ENCODE assay signal across 8 mouse cellular contexts in the genomic region with DNA sequence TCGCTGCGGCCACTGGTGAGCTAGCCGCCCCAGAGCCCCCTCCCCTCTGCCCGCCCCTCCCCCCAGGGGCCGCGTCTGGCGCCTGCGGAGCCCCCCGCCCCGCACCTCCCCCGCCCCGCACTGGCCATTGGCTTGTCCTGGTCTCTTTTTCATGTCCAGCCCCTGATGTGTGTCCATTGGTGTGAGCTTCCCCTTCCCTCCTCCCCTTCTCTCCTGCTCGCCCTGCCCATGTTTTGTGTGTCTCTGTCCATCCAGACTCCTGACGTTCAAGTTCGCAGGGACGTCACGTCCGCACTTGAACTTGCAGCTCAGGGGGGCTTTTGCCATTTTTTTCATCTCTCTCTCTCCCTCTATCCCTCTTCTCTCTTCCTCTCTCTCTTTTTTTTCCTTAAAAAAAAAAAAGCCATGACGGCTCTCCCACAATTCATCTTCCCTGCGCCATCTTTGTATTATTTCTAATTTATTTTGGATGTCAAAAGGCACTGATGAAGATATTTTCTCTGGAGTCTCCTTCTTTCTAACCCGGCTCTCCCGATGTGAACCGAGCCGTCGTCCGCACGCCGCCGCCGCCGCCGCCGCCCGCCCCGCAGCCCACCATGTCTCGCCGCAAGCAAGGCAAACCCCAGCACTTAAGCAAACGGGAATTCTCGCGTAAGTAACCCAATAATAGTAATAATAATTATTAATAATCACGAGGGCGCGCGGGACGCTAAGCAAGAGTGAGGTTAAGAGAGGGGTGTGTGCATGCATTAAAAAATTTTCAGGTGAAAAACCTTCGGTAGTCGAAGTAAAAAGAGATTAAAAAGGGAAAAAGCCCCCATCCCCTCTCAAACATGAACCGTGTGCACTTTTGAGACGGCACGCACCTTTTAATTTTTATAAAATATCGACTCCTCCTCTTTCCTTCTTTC. TPM values are rescaled to one million over a fixed set of nuclear protein-coding genes. Genes with fewer than 3 reads are reported as not detected.
DNase-seq lines count a peak whose midpoint lies in the region; ATAC-seq and TF ChIP-seq lines count a peak whose summit lies in the region.

TSS of gene Bcl11a (plus strand) at position 262 of the 911 bp plus-strand sequence.

- H3K9me3 ChIP-seq in liver, embryonic 13.5 days (replicated peaks), result no peaks in the 10 kb centered on the region

- peak; percentile 57 to 58 for DNase-seq in heart, adult 18-20 months
- no peak for DNase-seq in heart, adult 8-10 months (ENCODE audit: low spot score)
- peak; percentile 59 for DNase-seq in adrenal gland, postnatal 25 days
- DNase-seq in forelimb bud, embryonic 11.5 days (ENCODE audit: low read depth, low spot score), result peak; percentile 96
- peak; percentile 14 for DNase-seq in kidney, adult 2 months
- peak; percentile 65 for DNase-seq in liver, embryonic 13.5 days
- DNase-seq in neural tube, embryonic 10.5 days (ENCODE audit: extremely low spot score, low spot score), result peak; percentile 84
- no peak for DNase-seq in MN1 (ENCODE audit: low spot score)

- 3% methylated on average over 46 of the region's 51 CpGs for WGBS in kidney, adult 2 months
- WGBS in liver, embryonic 13.5 days (ENCODE audit: insufficient replicate concordance), result under 1% methylated on average over 45 of the region's 51 CpGs

- no peaks in the 10 kb centered on the region for H3K36me3 ChIP-seq in kidney, adult 2 months (ENCODE audit: control insufficient read depth, insufficient read depth, low read length)
- H3K36me3 ChIP-seq in liver, embryonic 13.5 days, result no peaks in the 10 kb centered on the region

- no peak within 1 kb of the TSS for H3K27ac ChIP-seq in kidney, adult 2 months (ENCODE audit: insufficient read depth, low read depth, low read length)
- H3K27ac ChIP-seq in liver, embryonic 13.5 days, result peak within 1 kb of the TSS; percentile 92

- H3K4me3 ChIP-seq in kidney, adult 2 months (ENCODE audit: insufficient read depth, low read depth, low read length), result peak within 1 kb of the TSS; percentile 51
- H3K4me3 ChIP-seq in liver, embryonic 13.5 days (replicated peaks), result peak within 1 kb of the TSS; percentile 85

- TF ChIP-seq POLR2A in kidney, adult 2 months (IDR thresholded peaks at IDR 0.05; ENCODE audit: low read depth, low read length), result no peak

- no peak for TF ChIP-seq CTCF in kidney, adult 2 months (conservative IDR thresholded peaks at IDR 0.05; ENCODE audit: insufficient read depth, insufficient read length, low read depth, low read length)

- peak; percentile 41 for ATAC-seq in liver, embryonic 13.5 days (ENCODE audit: low read depth)

- H3K4me2 ChIP-seq in liver, embryonic 13.5 days, result peak within 1 kb of the TSS; percentile 98

- H3K27me3 ChIP-seq in kidney, adult 2 months (replicated peaks; ENCODE audit: control insufficient read depth, insufficient read depth, low read length), result peaks cover 22% of the 10 kb centered on the region
- peaks cover 8% of the 10 kb centered on the region for H3K27me3 ChIP-seq in liver, embryonic 13.5 days

- no peaks in the 10 kb centered on the region for H3K4me1 ChIP-seq in kidney, adult 2 months (ENCODE audit: control insufficient read depth, insufficient read depth, low read length)
- H3K4me1 ChIP-seq in liver, embryonic 13.5 days (replicated peaks), result peaks cover 62% of the 10 kb centered on the region

- H3K9ac ChIP-seq in liver, embryonic 13.5 days, result peak within 1 kb of the TSS; percentile 90

RNA-seq across cellular contexts. Expression of gene Bcl11a, which starts in this region (rescaled TPM):
- total RNA-seq in heart, adult 18-20 months (2021), result 1 to 10 TPM; 2.1 to 2.6 TPM
- total RNA-seq in heart, adult 8-10 months (2022), result 1 to 10 TPM; 2.6 to 4.0 (median 2.9) TPM
- 7.5 and 8.6 TPM in 2 replicates for total RNA-seq in adrenal gland, postnatal 25 days (2021)
- polyA plus RNA-seq in kidney, adult 2 months (2012; rRNA removed), result 0.14 and 0.72 TPM in 2 replicates
- 37.9 and 45.0 TPM in 2 replicates for polyA plus RNA-seq in liver, embryonic 13.5 days (2015; fragmentation: Nextera tagmentation; extraction: Ambion mirVana)

Comparison
In these comparisons a context has a peak if more than half of its experiments do, and no peak if none do; other contexts are left out.
1. RNA of gene Bcl11a (polyA plus RNA-seq): 37.9 to 45.0 TPM in liver, embryonic 13.5 days; 0.14 to 0.72 TPM in kidney, adult 2 months; every median in the first group is over 10 times any median in the second.
2. DNase-seq: peak in heart, adult 18-20 months (2 of 2), adrenal gland, postnatal 25 days (single experiment), forelimb bud, embryonic 11.5 days (single experiment), liver, embryonic 13.5 days (single experiment) and neural tube, embryonic 10.5 days (single experiment); none in heart, adult 8-10 months (single experiment) and MN1 (single experiment).
3. Peak in DNase-seq and H3K4me3 ChIP-seq in kidney, adult 2 months; RNA of the gene not detected or under 1 TPM.